Mouse (Mus musculus): Measurements from ENCODE around the gene Mfsd4b1. TPM values are rescaled to one million over a fixed set of nuclear protein-coding genes. Genes with fewer than 3 reads are reported as not detected.
"Not testable (repeated sequence)": the region's sequence is repeated elsewhere in the genome, so short reads cannot be mapped to it uniquely, and the experiment has no call there.

Mfsd4b1 gene
- total and polyA plus RNA-seq, 3 experiments: not detected

DNA sequence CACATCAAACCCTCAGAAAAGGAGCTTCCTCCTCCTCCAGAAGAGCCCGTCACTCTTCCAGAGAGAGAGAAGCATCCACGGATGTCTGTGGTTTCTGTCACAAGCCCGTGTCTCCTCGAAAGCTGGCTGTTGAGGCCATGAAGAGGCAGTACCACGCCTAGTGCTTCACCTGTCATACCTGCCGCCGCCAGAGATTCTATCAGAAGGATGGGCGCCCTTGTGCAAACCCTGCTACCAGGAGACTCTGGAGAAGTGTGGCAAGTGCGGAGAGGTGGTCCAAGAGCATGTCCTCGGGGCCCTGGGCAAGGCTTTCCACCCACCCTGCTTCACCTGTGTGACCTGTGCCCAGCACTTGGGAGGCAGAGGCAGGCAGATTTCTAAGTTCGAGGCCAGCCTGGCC lies 15.5 kb downstream of the Mfsd4b1 start:
- H3K27me3 ChIP-seq (ENCODE audit: control insufficient read depth in 1 of 2, insufficient read depth in 2 of 2, low read length in 2 of 2): no peaks in the 10 kb centered on the region
- no peak for DNase-seq (ENCODE audit: low read depth, low spot score)
- TF ChIP-seq MYB (IDR thresholded peaks at IDR 0.05; ENCODE audit: low read depth, low read length): no peak
- no peak for TF ChIP-seq MEF2A (IDR thresholded peaks at IDR 0.05; ENCODE audit: extremely low read depth, insufficient replicate concordance, low read depth, low read length, poor library complexity, severe bottlenecking)
- TF ChIP-seq HCFC1 (IDR thresholded peaks at IDR 0.05; ENCODE audit: low read depth, low read length): no peak
- TF ChIP-seq BHLHE40 (IDR thresholded peaks at IDR 0.05; ENCODE audit: borderline replicate concordance, low read depth, low read length): no peak
- no peak for TF ChIP-seq MAFK (IDR thresholded peaks at IDR 0.05; ENCODE audit: borderline replicate concordance, low read depth, low read length)
- TF ChIP-seq MYC (IDR thresholded peaks at IDR 0.05; ENCODE audit: low read depth, low read length): no peak
- TF ChIP-seq NRF1 (IDR thresholded peaks at IDR 0.05; ENCODE audit: insufficient read depth, low read depth, low read length, poor library complexity, severe bottlenecking): no peak
- TF ChIP-seq POLR2A (IDR thresholded peaks at IDR 0.05; ENCODE audit: control insufficient read depth in 1 of 2, insufficient read depth in 1 of 2, low read depth in 1 of 2, low read length in 2 of 2, poor library complexity in 1 of 2): no peak
- TF ChIP-seq ZNF384 (IDR thresholded peaks at IDR 0.05; ENCODE audit: low read depth, low read length): no peak
- no peak for TF ChIP-seq ETS1 (IDR thresholded peaks at IDR 0.05; ENCODE audit: low read depth, low read length)
- no peak for TF ChIP-seq CHD1 (IDR thresholded peaks at IDR 0.05; ENCODE audit: low read depth, low read length)
- no peak for TF ChIP-seq KAT2A (conservative IDR thresholded peaks at IDR 0.05; ENCODE audit: low read depth, low read length)
- TF ChIP-seq TBP (IDR thresholded peaks at IDR 0.05; ENCODE audit: low read depth, low read length): no peak

DNA sequence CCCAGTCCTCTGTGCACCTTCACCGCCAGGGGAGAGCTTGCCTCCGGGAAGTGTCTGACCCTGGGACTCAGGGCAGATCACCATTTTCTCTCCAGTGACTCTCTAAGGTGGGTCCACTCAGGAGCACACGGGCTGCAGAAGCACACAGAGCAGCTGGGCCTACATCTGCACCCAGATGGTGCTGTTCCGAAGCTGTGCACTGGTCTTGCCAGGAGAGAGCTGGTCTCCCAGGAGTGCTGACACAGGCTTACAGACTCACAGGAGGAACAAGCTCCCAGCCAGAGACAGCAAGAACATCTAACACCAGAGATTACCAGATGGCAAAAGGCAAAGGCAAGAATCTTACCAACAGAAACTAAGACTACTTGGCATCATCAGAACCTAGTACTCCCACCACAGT lies 16.2 kb downstream of the Mfsd4b1 start:
- H3K4me1 ChIP-seq (ENCODE audit: control insufficient read depth in 1 of 2, insufficient read depth in 2 of 2, low read length in 2 of 2); H3K4me3 ChIP-seq (ENCODE audit: control insufficient read depth in 1 of 2, insufficient read depth in 1 of 2, low read depth in 2 of 2, low read length in 2 of 2); H3K36me3 ChIP-seq (ENCODE audit: control insufficient read depth in 1 of 2, insufficient read depth in 2 of 2, low read length in 2 of 2); H3K27ac ChIP-seq (ENCODE audit: control insufficient read depth, low read depth, low read length); H3K79me2 ChIP-seq (ENCODE audit: control insufficient read depth, insufficient read depth, low read length, poor library complexity); H3K9me3 ChIP-seq (replicated peaks; ENCODE audit: insufficient read depth, low read length); H3K27me3 ChIP-seq (ENCODE audit: control insufficient read depth in 1 of 2, insufficient read depth in 2 of 2, low read length in 2 of 2); H3K9ac ChIP-seq (ENCODE audit: control insufficient read depth, low read depth, low read length, poor library complexity, severe bottlenecking); DNase-seq (ENCODE audit: low read depth, low spot score): not testable (repeated sequence)

More for the DNA sequence above, 15.5 kb downstream of the Mfsd4b1 start:
- no peaks in the 10 kb centered on the region for H3K36me3 ChIP-seq (ENCODE audit: control insufficient read depth in 1 of 2, insufficient read depth in 2 of 2, low read length in 2 of 2)
- H3K9me3 ChIP-seq (replicated peaks; ENCODE audit: insufficient read depth, low read length): no peaks in the 10 kb centered on the region
- H3K27ac ChIP-seq (ENCODE audit: control insufficient read depth, low read depth, low read length): no peak overlapping the region
- H3K79me2 ChIP-seq (ENCODE audit: control insufficient read depth, insufficient read depth, low read length, poor library complexity): no peaks in the 10 kb centered on the region
- no peak overlapping the region for H3K4me3 ChIP-seq (ENCODE audit: control insufficient read depth in 1 of 2, insufficient read depth in 1 of 2, low read depth in 2 of 2, low read length in 2 of 2)
- no peak overlapping the region for H3K9ac ChIP-seq (ENCODE audit: control insufficient read depth, low read depth, low read length, poor library complexity, severe bottlenecking)
- no peaks in the 10 kb centered on the region for H3K4me1 ChIP-seq (ENCODE audit: control insufficient read depth in 1 of 2, insufficient read depth in 2 of 2, low read length in 2 of 2)

DNA sequence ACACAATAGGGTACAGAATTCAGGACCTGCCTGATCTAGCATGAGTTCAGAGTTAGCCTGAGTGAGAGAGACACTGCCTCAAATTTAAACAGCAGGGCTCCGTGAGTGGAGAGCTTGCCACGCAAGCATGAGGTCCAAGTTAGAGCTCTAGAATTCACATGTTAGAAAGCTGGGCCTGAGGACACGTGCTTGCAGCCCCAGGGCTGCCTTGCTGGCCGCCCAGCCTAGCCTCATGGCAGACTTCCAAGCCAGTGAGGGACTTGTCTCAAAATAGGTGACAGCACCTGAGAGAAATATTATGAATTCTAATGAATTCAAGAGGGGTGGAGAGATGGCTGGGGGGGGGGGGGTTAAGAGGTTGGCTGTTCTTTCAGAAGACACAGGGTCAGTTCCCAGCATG lies 17.1 kb downstream of the Mfsd4b1 start:
- TF ChIP-seq GATA1 (IDR thresholded peaks at IDR 0.05; ENCODE audit: low read depth, low read length): no peak
- TF ChIP-seq MYB (IDR thresholded peaks at IDR 0.05; ENCODE audit: low read depth, low read length): no peak
- TF ChIP-seq JUND (IDR thresholded peaks at IDR 0.05; ENCODE audit: low read depth, low read length): no peak
- no peak for TF ChIP-seq SIN3A (IDR thresholded peaks at IDR 0.05; ENCODE audit: low read length)
- TF ChIP-seq TCF12 (IDR thresholded peaks at IDR 0.05; ENCODE audit: low read depth, low read length): no peak
- no peak for TF ChIP-seq TAL1 (IDR thresholded peaks at IDR 0.05; ENCODE audit: low read length)
- TF ChIP-seq UBTF (IDR thresholded peaks at IDR 0.05; ENCODE audit: borderline replicate concordance, insufficient read depth, low read depth, low read length): no peak
- no peak for TF ChIP-seq RCOR1 (IDR thresholded peaks at IDR 0.05; ENCODE audit: low read depth, low read length)
- no peak for TF ChIP-seq KAT2A (conservative IDR thresholded peaks at IDR 0.05; ENCODE audit: low read depth, low read length)
- TF ChIP-seq USF1 (IDR thresholded peaks at IDR 0.05; ENCODE audit: low read depth, low read length): no peak
- no peak for DNase-seq (ENCODE audit: low read depth, low spot score)
- H3K27me3 ChIP-seq (ENCODE audit: control insufficient read depth in 1 of 2, insufficient read depth in 2 of 2, low read length in 2 of 2): no peaks in the 10 kb centered on the region

More for the DNA sequence above, 17.1 kb downstream of the Mfsd4b1 start:
- Histone ChIP-seq H3K9me3 (replicated peaks; ENCODE audit: insufficient read depth, low read length) (no peaks in the 10 kb centered on the region), H3K4me3 (ENCODE audit: control insufficient read depth in 1 of 2, insufficient read depth in 1 of 2, low read depth in 2 of 2, low read length in 2 of 2) (no peak overlapping the region), H3K36me3 (ENCODE audit: control insufficient read depth in 1 of 2, insufficient read depth in 2 of 2, low read length in 2 of 2) (no peaks in the 10 kb centered on the region), H3K79me2 (ENCODE audit: control insufficient read depth, insufficient read depth, low read length, poor library complexity) (no peaks in the 10 kb centered on the region), H3K9ac (ENCODE audit: control insufficient read depth, low read depth, low read length, poor library complexity, severe bottlenecking) (no peak overlapping the region), H3K27ac (ENCODE audit: control insufficient read depth, low read depth, low read length) (no peak overlapping the region), H3K4me1 (ENCODE audit: control insufficient read depth in 1 of 2, insufficient read depth in 2 of 2, low read length in 2 of 2) (no peaks in the 10 kb centered on the region)
